Mouse (Mus musculus) thymus, postnatal 4 days (tissue): Measurements from ENCODE around the gene Ssbp3.

Experiments used
- DNase-seq: peaks from one replicate; pipeline ENCODE4 v3.0.0; 2021

Ssbp3 gene

GRCm38 (mm10) chr4:107063214-107063613 lies 152.7 kb downstream of the Ssbp3 start:
- DNase-seq: no peak

- DNase-seq: no peak
Observed at GRCm38 (mm10) chr4:107064394-107065098, 154.0 kb downstream of the Ssbp3 start.

GRCm38 (mm10) chr4:107066252-107067124 lies 156.0 kb downstream of the Ssbp3 start, which contains the start of the genes Mrpl37 and Cyb5rl:
Mrpl37 (minus strand) TSS chr4:107066868.
Cyb5rl (plus strand) TSS chr4:107066988.
- peak; percentile 96 for DNase-seq

GRCm38 (mm10) chr4:107067151-107067840 lies 156.8 kb downstream of the Ssbp3 start:
- no peak for DNase-seq

GRCm38 (mm10) chr4:107072343-107072742 lies 161.8 kb downstream of the Ssbp3 start:
- no peak for DNase-seq

- DNase-seq: no peak
Observed at GRCm38 (mm10) chr4:107075456-107075855, 165.0 kb downstream of the Ssbp3 start.

- no peak for DNase-seq
Observed at GRCm38 (mm10) chr4:107078894-107079293, 168.4 kb downstream of the Ssbp3 start.

- DNase-seq: no peak
Observed at GRCm38 (mm10) chr4:107079716-107080115, 169.2 kb downstream of the Ssbp3 start.

- no peak for DNase-seq
Observed at GRCm38 (mm10) chr4:107082185-107082584, 171.7 kb downstream of the Ssbp3 start.

- DNase-seq: no peak
Observed at GRCm38 (mm10) chr4:107083126-107083525, 172.6 kb downstream of the Ssbp3 start.

- no peak for DNase-seq
Observed at GRCm38 (mm10) chr4:107084343-107084742, 173.8 kb downstream of the Ssbp3 start.

- no peak for DNase-seq
Observed at GRCm38 (mm10) chr4:107084858-107085257, 174.4 kb downstream of the Ssbp3 start.

- DNase-seq: no peak
Observed at GRCm38 (mm10) chr4:107091696-107092095, 181.2 kb downstream of the Ssbp3 start.

- DNase-seq: no peak
Observed at GRCm38 (mm10) chr4:107094484-107095187, 184.1 kb downstream of the Ssbp3 start.

GRCm38 (mm10) chr4:107096043-107096442 lies 185.5 kb downstream of the Ssbp3 start:
- no peak for DNase-seq

- DNase-seq: no peak
Observed at GRCm38 (mm10) chr4:107096841-107097373, 186.4 kb downstream of the Ssbp3 start, which contains the start of gene Cdcp2. Cdcp2 (plus strand) TSS chr4:107096891.

- peak; percentile 23 for DNase-seq
Observed at GRCm38 (mm10) chr4:107097871-107098270, 187.4 kb downstream of the Ssbp3 start.

GRCm38 (mm10) chr4:107098375-107098774 lies 187.9 kb downstream of the Ssbp3 start:
- no peak for DNase-seq

- peak; percentile 28 for DNase-seq
Observed at GRCm38 (mm10) chr4:107098791-107099525, 188.5 kb downstream of the Ssbp3 start.
